Mouse (Mus musculus) C2C12 (cell line): ENCODE measurements at regions not wholly inside any gene's neighbourhood (a gene's known extent, or its start where the extent isn't known, plus 50 kb on each side); places are given as distances from the start of the nearest gene placed in this dataset.

Experiments used
- H3K27me3 ChIP-seq: one replicate; pipeline ENCODE4 v1.6.1; 2011; ENCODE audit not compliant: control insufficient read depth, insufficient read depth, insufficient read length
- H3K36me3 ChIP-seq: one replicate; pipeline ENCODE4 v1.6.1; 2011; ENCODE audit not compliant: control insufficient read depth, insufficient read depth
- H3K4me3 ChIP-seq: one replicate; pipeline ENCODE4 v1.5.1; 2011; ENCODE audit warnings: mild to moderate bottlenecking, control low read depth; ENCODE audit not compliant: poor library complexity, insufficient read depth, severe bottlenecking
- H3K79me2 ChIP-seq: one replicate; pipeline ENCODE4 v1.6.1; 2011; ENCODE audit not compliant: control insufficient read depth, insufficient read depth
- H3K79me3 ChIP-seq: one replicate; pipeline ENCODE4 v1.6.1; 2011; ENCODE audit warnings: low read depth, control low read depth
- H3ac ChIP-seq: one replicate; pipeline ENCODE3; 2011; ENCODE audit warnings: low read depth; ENCODE audit not compliant: control insufficient read depth, insufficient read length
- CEBPB ChIP-seq: IDR thresholded peaks from one replicate; pipeline ENCODE4 v1.6.1; 2011; ENCODE audit warnings: low read depth, mild to moderate bottlenecking, control low read depth, moderate library complexity
- CTCF ChIP-seq: IDR thresholded peaks from one replicate; pipeline ENCODE4 v1.5.1; 2011; ENCODE audit not compliant: control insufficient read depth, insufficient read depth, insufficient read length
- FOSL1 ChIP-seq: IDR thresholded peaks from one replicate; pipeline ENCODE4 v1.8.0; 2011; ENCODE audit warnings: mild to moderate bottlenecking, low read length; ENCODE audit not compliant: poor library complexity, insufficient read depth, severe bottlenecking
- MAX ChIP-seq: IDR thresholded peaks from one replicate; pipeline ENCODE4 v1.6.1; 2011; ENCODE audit warnings: mild to moderate bottlenecking, control low read depth
- MYOD1 ChIP-seq: IDR thresholded peaks from one replicate; pipeline ENCODE4 v1.6.1; 2011; ENCODE audit warnings: low read depth; ENCODE audit not compliant: control insufficient read depth, insufficient read length
- MYOG ChIP-seq: IDR thresholded peaks from one replicate; pipeline ENCODE4 v1.6.1; 2011; ENCODE audit not compliant: control insufficient read depth, insufficient read length; ENCODE audit errors: extremely low read depth
- USF1 ChIP-seq: IDR thresholded peaks from one replicate; pipeline ENCODE4 v1.6.1; 2011; ENCODE audit warnings: low read depth, mild to moderate bottlenecking, control low read depth, moderate library complexity

GRCm38 (mm10) chr8:10805405-10806151, 202.7 kb downstream of the Irs2 start:
- H3K4me3 ChIP-seq, result no peak overlapping the region
- H3K36me3 ChIP-seq, result no peaks in the 10 kb centered on the region
- H3K27me3 ChIP-seq, result peaks cover 18% of the 10 kb centered on the region
- H3K79me2 ChIP-seq, result no peaks in the 10 kb centered on the region
- no peaks in the 10 kb centered on the region for H3K79me3 ChIP-seq
- H3ac ChIP-seq, result no peak overlapping the region
- TF ChIP-seq CEBPB (no peak), MAX (no peak), CTCF (no peak), MYOG (no peak), FOSL1 (no peak), USF1 (no peak), MYOD1 (no peak)

- Histone ChIP-seq H3K27me3 (peaks cover 23% of the 10 kb centered on the region), H3K4me3 (no peak overlapping the region), H3K79me3 (no peaks in the 10 kb centered on the region), H3K79me2 (no peaks in the 10 kb centered on the region), H3K36me3 (no peaks in the 10 kb centered on the region), H3ac (no peak overlapping the region)
- TF ChIP-seq MYOG (no peak), MAX (no peak), CEBPB (no peak), USF1 (no peak), FOSL1 (no peak), CTCF (no peak), MYOD1 (no peak)
These were observed 203.3 kb downstream of the Irs2 start for GRCm38 (mm10) chr8:10804974-10805373.

- Histone ChIP-seq H3K36me3 (no peaks in the 10 kb centered on the region), H3K79me2 (no peaks in the 10 kb centered on the region), H3K27me3 (peaks cover 27% of the 10 kb centered on the region), H3K79me3 (no peaks in the 10 kb centered on the region), H3ac (no peak overlapping the region), H3K4me3 (no peak overlapping the region)
- TF ChIP-seq CTCF (no peak), FOSL1 (no peak), MYOG (no peak), CEBPB (no peak), USF1 (no peak), MAX (no peak), MYOD1 (no peak)
These were observed 206.3 kb downstream of the Irs2 start for GRCm38 (mm10) chr8:10802003-10802402.

- Histone ChIP-seq H3K4me3 (no peak overlapping the region), H3K27me3 (peaks cover 24% of the 10 kb centered on the region), H3K36me3 (no peaks in the 10 kb centered on the region), H3K79me3 (no peaks in the 10 kb centered on the region), H3K79me2 (no peaks in the 10 kb centered on the region), H3ac (no peak overlapping the region)
- TF ChIP-seq MYOG, result no peak
- TF ChIP-seq MYOD1, result no peak
- TF ChIP-seq CEBPB, result no peak
- no peak for TF ChIP-seq FOSL1
- TF ChIP-seq CTCF, result no peak
- no peak for TF ChIP-seq USF1
These were observed 206.7 kb downstream of the Irs2 start for GRCm38 (mm10) chr8:10801580-10801979.

GRCm38 (mm10) chr8:10798444-10798843, 209.8 kb downstream of the Irs2 start:
- H3K79me2 ChIP-seq, result no peaks in the 10 kb centered on the region
- no peaks in the 10 kb centered on the region for H3K36me3 ChIP-seq
- no peak overlapping the region for H3ac ChIP-seq
- no peak overlapping the region for H3K4me3 ChIP-seq
- no peak for TF ChIP-seq MAX
- TF ChIP-seq FOSL1, result no peak
- no peak for TF ChIP-seq USF1
- no peak for TF ChIP-seq CEBPB
- TF ChIP-seq CTCF, result no peak
- no peak for TF ChIP-seq MYOD1
- TF ChIP-seq MYOG, result no peak
- peaks cover 13% of the 10 kb centered on the region for H3K27me3 ChIP-seq
- H3K79me3 ChIP-seq, result no peaks in the 10 kb centered on the region
